Mouse (Mus musculus) ES-Bruce4 (cell line): ENCODE results near the gene Nme9.

Experiments
- CTCF ChIP-seq: IDR thresholded peaks from one replicate; pipeline ENCODE4 v1.8.1; 2011; ENCODE audit warnings: low read depth, low read length
- EP300 ChIP-seq: IDR thresholded peaks from 2 replicates; pipeline ENCODE4 v1.6.1; 2011; ENCODE audit warnings: low read depth, low read length; ENCODE audit not compliant: insufficient read depth

DNA sequence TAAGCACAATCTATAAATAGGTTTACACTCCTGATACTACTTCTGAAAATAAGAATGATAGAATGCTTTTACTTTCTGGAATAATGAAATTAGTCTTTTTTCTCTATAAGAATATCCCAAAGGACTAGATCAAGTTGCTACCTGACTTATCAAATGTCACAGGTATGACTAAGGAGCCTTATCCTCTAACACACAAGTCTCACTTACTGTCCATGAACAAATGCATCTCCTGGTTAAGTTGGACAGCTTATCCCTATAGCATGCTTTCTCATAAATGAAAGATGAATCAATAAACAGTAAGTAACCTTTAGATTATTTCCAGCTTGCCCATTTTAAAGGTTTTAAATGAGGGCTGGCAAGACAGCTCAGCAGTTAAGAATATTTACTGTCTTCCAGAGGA is 33.4 kb downstream of the Nme9 start:
- TF ChIP-seq CTCF (no peak), EP300 (no peak)
